Mouse (Mus musculus) adrenal gland, postnatal 25 days (tissue): ENCODE results near the gene Rapgef6. TPM values are rescaled to one million over a fixed set of nuclear protein-coding genes. Genes with fewer than 3 reads are reported as not detected.

Source experiments
- DNase-seq: peaks from one replicate; pipeline ENCODE4 v3.0.0; 2021; ENCODE audit warnings: mixed read lengths
- microRNA-seq, 2 experiments: library from miRNA; unstranded; fragments of <30 nt; microRNA quantifications; one replicate each; pipeline ENCODE4 v1.2.0; 2021
- total RNA-seq: library from RNA; stranded (reverse); gene quantifications from 2 replicates; pipeline ENCODE4 v1.2.3, GENCODE M21; 2021

Gene Rapgef6
- total RNA-seq, 1 experiment from 2014 or later: 28.8 TPM

GRCm38 (mm10) chr11:54735114-54735513, 212.5 kb downstream of the Rapgef6 start:
- no peak for DNase-seq

GRCm38 (mm10) chr11:54736903-54737302, 214.3 kb downstream of the Rapgef6 start:
- DNase-seq: no peak

- DNase-seq: no peak
Observed at GRCm38 (mm10) chr11:54739012-54739750, 216.5 kb downstream of the Rapgef6 start.

GRCm38 (mm10) chr11:54741330-54741729, 218.7 kb downstream of the Rapgef6 start:
- DNase-seq: no peak

GRCm38 (mm10) chr11:54744231-54744630, 221.6 kb downstream of the Rapgef6 start:
- DNase-seq: no peak

Small RNAs within 50 kb of the gene (microRNA-seq; reads per million reads assigned to microRNA genes)
- 0 reads per million in 2 experiments for gene Gm26116

Other genes with a start within 250 kb of the Rapgef6 start
- 3.0 and 3.9 TPM in 2 replicates for gene Acsl6, start 219.0 kb upstream of the Rapgef6 start, total RNA-seq
- not detected in 2 replicates for gene Meikin, start 152.2 kb upstream of the Rapgef6 start, total RNA-seq
- 27.6 and 27.7 TPM in 2 replicates for gene Fnip1, start 84.6 kb upstream of the Rapgef6 start, total RNA-seq